Mouse (Mus musculus) CD4-positive naive resting alpha-beta T cell, adult 57 days (primary cell): ENCODE data around the gene Sec24d. TPM values are rescaled to one million over a fixed set of nuclear protein-coding genes. Genes with fewer than 3 reads are reported as not detected.

Experiments
- total RNA-seq: library from RNA; stranded (reverse); gene quantifications from one replicate; pipeline ENCODE4 v1.2.4, GENCODE M21; 2023

Sec24d gene
- total RNA-seq = 23.2 TPM

DNA sequence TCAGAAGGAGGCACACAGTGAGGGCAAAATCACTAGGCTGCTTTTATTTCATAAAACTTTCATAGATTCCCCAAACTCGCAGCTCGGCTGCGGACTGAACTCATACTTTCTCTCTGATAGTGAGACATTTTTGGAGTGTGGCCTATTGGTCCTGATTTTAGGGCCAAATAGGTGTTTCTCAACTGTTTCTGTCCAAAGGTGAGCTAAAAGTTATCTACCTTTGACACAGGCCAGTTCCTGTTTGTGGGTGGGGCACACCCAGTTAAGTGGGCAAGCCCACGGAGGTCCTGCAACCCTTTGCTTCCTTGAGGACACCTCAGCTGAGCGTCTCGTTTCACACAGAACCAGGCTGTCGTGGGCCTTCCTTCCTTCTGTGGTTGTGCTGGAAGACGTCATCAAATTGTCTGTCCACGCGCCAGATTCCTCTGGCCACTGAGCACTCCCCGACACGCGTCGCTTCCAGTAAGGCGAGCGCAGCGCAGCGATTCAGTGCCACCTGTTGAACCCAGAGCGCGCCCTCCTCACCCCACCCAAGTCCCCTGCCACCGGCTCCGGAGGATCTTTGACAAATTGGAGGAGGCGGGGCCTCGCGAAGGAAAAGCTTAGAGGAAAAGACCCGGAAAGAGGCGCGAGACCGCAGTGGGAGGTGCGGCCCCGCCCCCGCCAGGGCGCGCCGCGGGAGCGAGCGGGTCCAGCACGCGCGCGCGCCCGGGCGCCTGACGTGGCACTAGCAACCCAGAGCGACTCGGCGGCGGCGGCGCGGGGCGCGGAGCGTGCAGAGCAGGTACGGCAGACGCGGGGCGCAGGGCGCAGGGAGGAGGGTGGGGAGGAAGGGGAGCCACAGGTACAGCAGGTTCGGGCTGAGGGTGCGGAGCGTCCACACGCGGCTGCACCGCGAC, at the start of gene Sec24d:
Gene Sec24d, plus strand, starts transcription at position 703 of the 899 bp plus-strand sequence.

DNA sequence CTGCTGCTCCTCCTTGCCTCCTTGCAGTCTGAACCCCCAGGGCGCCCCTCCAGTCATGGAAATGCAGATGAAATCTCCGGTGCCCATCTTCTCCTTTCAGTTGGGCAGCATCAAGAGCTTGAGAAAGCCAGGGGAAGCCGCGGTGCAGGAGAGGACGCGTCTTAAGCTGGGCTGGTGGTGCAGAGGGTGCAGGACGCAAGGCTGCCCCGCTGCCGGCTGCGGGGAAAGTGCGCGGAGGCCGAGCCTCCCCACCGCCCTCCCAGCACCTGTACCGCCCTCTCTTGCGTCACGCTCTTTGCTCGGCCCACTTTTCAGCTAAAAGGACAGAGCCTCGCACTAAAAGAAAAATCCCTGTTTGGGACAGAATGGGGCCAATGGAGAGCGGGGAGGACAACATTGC, 31.3 kb upstream of the Sec24d start, which contains the start of gene Synpo2:
Gene Synpo2, minus strand, starts transcription at position 229 of the 400 bp plus-strand sequence.

DNA sequence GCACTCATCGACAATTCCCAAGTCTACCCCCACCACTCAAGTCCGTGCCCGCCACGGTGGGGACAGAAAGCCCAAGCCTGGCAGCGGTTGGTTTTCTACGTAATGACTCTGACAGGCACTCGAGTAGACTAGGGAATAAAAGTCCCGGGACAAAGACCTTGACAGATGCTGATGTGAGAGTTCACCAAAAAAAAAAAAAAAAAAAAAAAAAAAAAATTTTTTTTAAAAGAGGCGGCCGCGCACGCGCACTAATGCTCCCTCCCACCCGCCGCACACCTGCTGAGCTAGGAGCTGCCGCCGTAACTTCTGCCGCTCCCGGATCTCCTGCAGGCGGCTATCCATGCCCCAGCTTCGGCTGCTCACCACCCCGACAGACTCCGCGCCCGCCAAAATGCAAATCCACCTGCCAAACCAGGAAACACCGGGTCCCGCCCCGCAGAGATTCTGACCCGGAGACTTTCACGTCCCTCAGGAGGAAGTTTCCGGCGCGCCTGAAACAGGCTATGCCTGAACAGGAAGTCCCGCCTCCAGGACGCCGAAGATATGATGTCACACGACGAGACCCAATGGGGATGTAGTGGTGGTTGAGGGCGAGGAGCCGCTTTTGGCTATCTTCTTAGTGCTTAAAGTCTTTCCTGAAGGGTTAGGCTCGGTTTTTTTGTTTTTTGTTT, 118.4 kb downstream of the Sec24d start, which contains the start of gene Mettl14:
Gene Mettl14, minus strand, starts transcription at position 623 of the 671 bp plus-strand sequence.

Other genes starting within 250 kb of the Sec24d start
- gene Myoz2, start 232.4 kb upstream of the Sec24d start, total RNA-seq = not detected
- 0.86 TPM for gene Synpo2, start 31.3 kb upstream of the Sec24d start, total RNA-seq
- 16.5 TPM for gene Mettl14, start 118.7 kb downstream of the Sec24d start, total RNA-seq
- gene Prss12, start 179.5 kb downstream of the Sec24d start, total RNA-seq = 23.4 TPM